Mouse (Mus musculus): ENCODE measurements at regions not wholly inside any gene's neighbourhood (a gene's known extent, or its start where the extent isn't known, plus 50 kb on each side); places are given as distances from the start of the nearest gene placed in this dataset.
"Not testable (repeated sequence)": the region's sequence is repeated elsewhere in the genome, so short reads cannot be mapped to it uniquely, and the experiment has no call there.

GRCm38 (mm10) chr8:20436956-20437355, 73.9 kb upstream of the Gm15319 start:
- H3K9ac ChIP-seq (ENCODE audit: insufficient read depth, low read depth, low read length, poor library complexity, severe bottlenecking); H3K4me3 ChIP-seq (ENCODE audit: insufficient read depth in 1 of 2, low read depth in 1 of 2, low read length in 2 of 2, poor library complexity in 1 of 2, severe bottlenecking in 1 of 2); H3K36me3 ChIP-seq (ENCODE audit: control insufficient read depth, insufficient read depth, low read length, poor library complexity, severe bottlenecking); DNase-seq (ENCODE audit: low read depth, low spot score); H3K27ac ChIP-seq (ENCODE audit: insufficient read depth, low read depth, low read length, poor library complexity, severe bottlenecking); H3K9me3 ChIP-seq (ENCODE audit: control insufficient read depth, insufficient read depth, low read depth, low read length); H3K4me1 ChIP-seq (ENCODE audit: control insufficient read depth in 2 of 2, insufficient read depth in 2 of 2, low read length in 2 of 2, poor library complexity in 1 of 2); in situ Hi-C loops (cut with MboI; ENCODE audit: low sequenced_read_pairs in 2 of 2, unreplicated experiment in 2 of 2): not testable (repeated sequence)

- H3K9me3 ChIP-seq (ENCODE audit: control insufficient read depth, insufficient read depth, low read depth, low read length); H3K36me3 ChIP-seq (ENCODE audit: control insufficient read depth, insufficient read depth, low read length, poor library complexity, severe bottlenecking); H3K4me1 ChIP-seq (ENCODE audit: control insufficient read depth in 2 of 2, insufficient read depth in 2 of 2, low read length in 2 of 2, poor library complexity in 1 of 2); H3K4me3 ChIP-seq (ENCODE audit: insufficient read depth in 1 of 2, low read depth in 1 of 2, low read length in 2 of 2, poor library complexity in 1 of 2, severe bottlenecking in 1 of 2); H3K9ac ChIP-seq (ENCODE audit: insufficient read depth, low read depth, low read length, poor library complexity, severe bottlenecking); H3K27ac ChIP-seq (ENCODE audit: insufficient read depth, low read depth, low read length, poor library complexity, severe bottlenecking); in situ Hi-C loops (cut with MboI; ENCODE audit: low sequenced_read_pairs in 2 of 2, unreplicated experiment in 2 of 2); DNase-seq (ENCODE audit: low read depth, low spot score): not testable (repeated sequence)
Observed at GRCm38 (mm10) chr8:20433236-20433635, 70.2 kb upstream of the Gm15319 start.

- H3K4me1 ChIP-seq (ENCODE audit: control insufficient read depth in 2 of 2, insufficient read depth in 2 of 2, low read length in 2 of 2, poor library complexity in 1 of 2); in situ Hi-C loops (cut with MboI; ENCODE audit: low sequenced_read_pairs in 2 of 2, unreplicated experiment in 2 of 2); H3K9ac ChIP-seq (ENCODE audit: insufficient read depth, low read depth, low read length, poor library complexity, severe bottlenecking); H3K36me3 ChIP-seq (ENCODE audit: control insufficient read depth, insufficient read depth, low read length, poor library complexity, severe bottlenecking); H3K9me3 ChIP-seq (ENCODE audit: control insufficient read depth, insufficient read depth, low read depth, low read length); H3K4me3 ChIP-seq (ENCODE audit: insufficient read depth in 1 of 2, low read depth in 1 of 2, low read length in 2 of 2, poor library complexity in 1 of 2, severe bottlenecking in 1 of 2); H3K27ac ChIP-seq (ENCODE audit: insufficient read depth, low read depth, low read length, poor library complexity, severe bottlenecking); DNase-seq (ENCODE audit: low read depth, low spot score): not testable (repeated sequence)
Observed at GRCm38 (mm10) chr8:20429469-20429868, 66.5 kb upstream of the Gm15319 start.

DNA sequence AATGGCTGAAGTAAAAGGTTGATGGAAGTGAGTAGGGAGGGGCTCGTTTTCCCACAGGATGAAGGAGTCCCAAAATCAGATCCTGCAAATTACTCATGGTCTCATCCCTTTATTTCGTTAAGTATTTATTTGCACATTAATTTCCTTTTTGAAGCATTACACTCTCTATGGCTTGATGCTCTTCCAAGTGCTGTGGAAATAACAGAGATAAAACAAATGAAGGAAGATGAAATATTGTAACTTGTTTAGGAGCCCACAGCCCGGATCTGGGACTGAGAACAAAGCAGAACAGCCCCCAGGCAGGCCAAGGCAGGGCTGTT, 61.9 kb upstream of the Gm15319 start:
- in situ Hi-C loops (cut with MboI; ENCODE audit: low sequenced_read_pairs in 2 of 2, unreplicated experiment in 2 of 2); H3K36me3 ChIP-seq (ENCODE audit: control insufficient read depth, insufficient read depth, low read length, poor library complexity, severe bottlenecking); H3K9me3 ChIP-seq (ENCODE audit: control insufficient read depth, insufficient read depth, low read depth, low read length); DNase-seq (ENCODE audit: low read depth, low spot score); H3K4me1 ChIP-seq (ENCODE audit: control insufficient read depth in 2 of 2, insufficient read depth in 2 of 2, low read length in 2 of 2, poor library complexity in 1 of 2); H3K9ac ChIP-seq (ENCODE audit: insufficient read depth, low read depth, low read length, poor library complexity, severe bottlenecking); H3K4me3 ChIP-seq (ENCODE audit: insufficient read depth in 1 of 2, low read depth in 1 of 2, low read length in 2 of 2, poor library complexity in 1 of 2, severe bottlenecking in 1 of 2); H3K27ac ChIP-seq (ENCODE audit: insufficient read depth, low read depth, low read length, poor library complexity, severe bottlenecking): not testable (repeated sequence)

- H3K4me3 ChIP-seq (ENCODE audit: insufficient read depth in 1 of 2, low read depth in 1 of 2, low read length in 2 of 2, poor library complexity in 1 of 2, severe bottlenecking in 1 of 2) = peak overlapping the region; percentile 48 to 80
- H3K4me1 ChIP-seq (ENCODE audit: control insufficient read depth in 2 of 2, insufficient read depth in 2 of 2, low read length in 2 of 2, poor library complexity in 1 of 2); in situ Hi-C loops (cut with MboI; ENCODE audit: low sequenced_read_pairs in 2 of 2, unreplicated experiment in 2 of 2); H3K27ac ChIP-seq (ENCODE audit: insufficient read depth, low read depth, low read length, poor library complexity, severe bottlenecking); H3K9me3 ChIP-seq (ENCODE audit: control insufficient read depth, insufficient read depth, low read depth, low read length); H3K36me3 ChIP-seq (ENCODE audit: control insufficient read depth, insufficient read depth, low read length, poor library complexity, severe bottlenecking): not testable (repeated sequence)
- DNase-seq (ENCODE audit: low read depth, low spot score) = peak; percentile 100
- TF ChIP-seq HCFC1 (IDR thresholded peaks at IDR 0.05; ENCODE audit: borderline replicate concordance, insufficient read depth, low read length) (peak; percentile 74), CHD2 (IDR thresholded peaks at IDR 0.05; ENCODE audit: low read depth, low read length) (peak; percentile 57; the same call in 1 of the 2 replicates)
- H3K9ac ChIP-seq (ENCODE audit: insufficient read depth, low read depth, low read length, poor library complexity, severe bottlenecking) = peak overlapping the region; percentile 54
Observed at GRCm38 (mm10) chr8:20424104-20424902, 61.3 kb upstream of the Gm15319 start.

DNA sequence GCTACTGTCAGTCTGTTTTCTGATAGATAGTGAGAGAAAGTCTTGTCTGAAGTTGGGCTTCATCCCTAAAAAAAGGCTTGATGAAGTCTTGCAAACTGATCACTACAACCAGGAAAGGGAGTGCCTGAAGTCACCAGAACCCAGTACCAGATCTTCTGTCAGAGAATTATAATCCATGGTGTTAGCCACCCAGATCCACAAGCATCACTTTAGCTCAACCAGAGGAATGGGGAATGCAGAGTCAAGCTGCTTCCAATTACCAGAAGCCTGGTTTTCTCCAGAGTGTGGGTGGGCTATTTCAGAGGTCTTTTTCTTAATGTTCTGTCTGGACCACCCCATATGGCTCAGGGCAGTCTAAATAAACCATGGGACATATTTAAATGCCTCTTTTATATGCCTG, 57.8 kb upstream of the Gm15319 start:
- H3K9me3 ChIP-seq (ENCODE audit: control insufficient read depth, insufficient read depth, low read depth, low read length); H3K27ac ChIP-seq (ENCODE audit: insufficient read depth, low read depth, low read length, poor library complexity, severe bottlenecking); in situ Hi-C loops (cut with MboI; ENCODE audit: low sequenced_read_pairs in 2 of 2, unreplicated experiment in 2 of 2); H3K36me3 ChIP-seq (ENCODE audit: control insufficient read depth, insufficient read depth, low read length, poor library complexity, severe bottlenecking); DNase-seq (ENCODE audit: low read depth, low spot score); H3K4me3 ChIP-seq (ENCODE audit: insufficient read depth in 1 of 2, low read depth in 1 of 2, low read length in 2 of 2, poor library complexity in 1 of 2, severe bottlenecking in 1 of 2); H3K4me1 ChIP-seq (ENCODE audit: control insufficient read depth in 2 of 2, insufficient read depth in 2 of 2, low read length in 2 of 2, poor library complexity in 1 of 2); H3K9ac ChIP-seq (ENCODE audit: insufficient read depth, low read depth, low read length, poor library complexity, severe bottlenecking): not testable (repeated sequence)

Measured in ES-E14 (cell line).